In genomic region chr1:182670563-182671342, GRCm38 (mm10) we compare ENCODE assay signal across 9 mouse cellular contexts.
DNase-seq lines count a peak whose midpoint lies in the region; ATAC-seq lines count a peak whose summit lies in the region.
"Had no signal": no experiment of that assay in that cellular context is flagged by ENCODE, and none has a peak within 500 bp of the region (broad histone marks: within the 10 kb centered on the region; RNA-seq: fewer than 3 reads in every experiment).

No protein-coding gene starts in this region.

- no peaks in the 10 kb centered on the region for H3K36me3 ChIP-seq in neural tube, embryonic 13.5 days
- no peaks in the 10 kb centered on the region for H3K36me3 ChIP-seq in heart, embryonic 13.5 days
- H3K36me3 ChIP-seq: liver, embryonic 15.5 days had no signal

- no peak overlapping the region for H3K4me3 ChIP-seq in neural tube, embryonic 13.5 days
- H3K4me3 ChIP-seq in heart, embryonic 13.5 days, result no peak overlapping the region
- H3K4me3 ChIP-seq: liver, embryonic 15.5 days had no signal

- H3K27me3 ChIP-seq in neural tube, embryonic 13.5 days, result no peaks in the 10 kb centered on the region
- H3K27me3 ChIP-seq in heart, embryonic 13.5 days (replicated peaks), result no peaks in the 10 kb centered on the region
- H3K27me3 ChIP-seq: liver, embryonic 15.5 days had no signal

- WGBS in neural tube, embryonic 13.5 days, result 21% methylated on average over 11 of the region's 11 CpGs
- 40% methylated on average over 11 of the region's 11 CpGs for WGBS in heart, embryonic 13.5 days

- no peak overlapping the region for H3K4me2 ChIP-seq in neural tube, embryonic 13.5 days
- 0 out of 2 replicates have a peak overlapping the region, but pooled peaks have one; percentile 0 for H3K4me2 ChIP-seq in heart, embryonic 13.5 days
- H3K4me2 ChIP-seq: liver, embryonic 15.5 days had no signal

- no peak overlapping the region for H3K9ac ChIP-seq in neural tube, embryonic 13.5 days
- H3K9ac ChIP-seq in heart, embryonic 13.5 days, result no peak overlapping the region
- H3K9ac ChIP-seq: liver, embryonic 15.5 days had no signal

- DNase-seq in neural tube, embryonic 10.5 days (ENCODE audit: extremely low spot score, low spot score), result no peak
- peak; percentile 72 for DNase-seq in kidney, postnatal 10 days
- no peak for DNase-seq in left cerebral cortex, adult 18-20 months (ENCODE audit: low spot score in 2 of 2)
- DNase-seq in thymus, postnatal 10 days (ENCODE audit: low spot score in 2 of 2), result no peak
- DNase-seq in frontal cortex, postnatal 14 days (ENCODE audit: low spot score in 2 of 2), result no peak
- no peak for DNase-seq in yolk sac, embryonic 10.5 days (ENCODE audit: low spot score)

- H3K9me3 ChIP-seq in neural tube, embryonic 13.5 days, result no peaks in the 10 kb centered on the region
- 0 out of 2 replicates have a peak, but pooled peaks cover 7% of the 10 kb centered on the region for H3K9me3 ChIP-seq in heart, embryonic 13.5 days
- H3K9me3 ChIP-seq: liver, embryonic 15.5 days had no signal

- H3K4me1 ChIP-seq in neural tube, embryonic 13.5 days (replicated peaks), result peaks cover 43% of the 10 kb centered on the region
- H3K4me1 ChIP-seq in heart, embryonic 13.5 days, result peaks cover 33% of the 10 kb centered on the region
- H3K4me1 ChIP-seq: liver, embryonic 15.5 days had no signal

- ATAC-seq in neural tube, embryonic 13.5 days (ENCODE audit: low read depth), result no peak
- ATAC-seq in heart, embryonic 13.5 days (ENCODE audit: extremely low read depth, insufficient number of reproducible peaks, low FRiP score, low TSS enrichment), result 0 out of 2 replicates have a peak, but pooled peaks have one; percentile 26

- peak overlapping the region; percentile 52 for H3K27ac ChIP-seq in neural tube, embryonic 13.5 days (replicated peaks)
- peak overlapping the region; percentile 69 for H3K27ac ChIP-seq in heart, embryonic 13.5 days (replicated peaks)
- H3K27ac ChIP-seq: liver, embryonic 15.5 days had no signal
